Mouse (Mus musculus) heart, embryonic 12.5 days (tissue): ENCODE measurements at regions not wholly inside any gene's neighbourhood (a gene's known extent, or its start where the extent isn't known, plus 50 kb on each side); places are given as distances from the start of the nearest gene placed in this dataset.
A peak's percentile ranks its signal among the peaks of the same experiment; 100 is the strongest.

Source experiments
- ATAC-seq: fragments of 200-750 bp; cut with Nextera tagmentation; 2 replicates; pipeline ENCODE4 v1.8.0; 2017; ENCODE audit warnings: moderate TSS enrichment, moderate library complexity; ENCODE audit not compliant: insufficient number of reproducible peaks, low FRiP score
- H3K27ac ChIP-seq: fragments of 300-500 bp; sonication (generic); 2 replicates; pipeline ENCODE4 v1.5.1; 2016; ENCODE audit warnings: mild to moderate bottlenecking, moderate library complexity; ENCODE audit not compliant: poor library complexity, severe bottlenecking
- H3K27me3 ChIP-seq: fragments of 300-500 bp; sonication (generic); replicated peaks from 2 replicates; pipeline ENCODE4 v1.6.1; 2016; ENCODE audit warnings: mild to moderate bottlenecking, moderate library complexity
- H3K36me3 ChIP-seq: fragments of 300-500 bp; sonication (generic); 2 replicates; pipeline ENCODE4 v1.6.1; 2016; ENCODE audit warnings: mild to moderate bottlenecking, moderate library complexity
- H3K4me1 ChIP-seq: fragments of 300-500 bp; sonication (generic); replicated peaks from 2 replicates; pipeline ENCODE4 v1.6.1; 2016; ENCODE audit warnings: mild to moderate bottlenecking
- H3K4me2 ChIP-seq: fragments of 300-500 bp; sonication (generic); 2 replicates; pipeline ENCODE4 v1.6.1; 2016; ENCODE audit warnings: mild to moderate bottlenecking, moderate library complexity
- H3K4me3 ChIP-seq: fragments of 300-500 bp; sonication (generic); 2 replicates; pipeline ENCODE4 v1.5.1; 2016; ENCODE audit warnings: mild to moderate bottlenecking
- H3K9ac ChIP-seq: fragments of 300-500 bp; sonication (generic); 2 replicates; pipeline ENCODE4 v1.6.1; 2016; ENCODE audit warnings: mild to moderate bottlenecking, moderate library complexity
- H3K9me3 ChIP-seq: fragments of 300-500 bp; sonication (generic); replicated peaks from 2 replicates; pipeline ENCODE4 v1.6.1; 2016; ENCODE audit warnings: mild to moderate bottlenecking, moderate library complexity
- WGBS: fragments of 180-500 bp; shearing (Covaris S2); methylation state at CpG from one replicate; pipeline ENCODE4 v1.1.7; 2016; 5-methylcytosine and 5-hydroxymethylcytosine counted together

- Histone ChIP-seq H3K9ac (no peak overlapping the region), H3K9me3 (no peaks in the 10 kb centered on the region), H3K4me1 (no peaks in the 10 kb centered on the region), H3K4me2 (no peak overlapping the region), H3K4me3 (no peak overlapping the region), H3K27me3 (no peaks in the 10 kb centered on the region), H3K27ac (no peak overlapping the region), H3K36me3 (no peaks in the 10 kb centered on the region)
- no peak for ATAC-seq
- 77% methylated on average over 4 of the region's 4 CpGs for WGBS
These were observed 282.2 kb upstream of the Xrcc4 start for GRCm38 (mm10) chr13:90371415-90372150.

GRCm38 (mm10) chr13:90370746-90371414 lies 281.5 kb upstream of the Xrcc4 start:
- ATAC-seq: no peak
- Histone ChIP-seq H3K9me3 (no peaks in the 10 kb centered on the region), H3K4me3 (no peak overlapping the region), H3K27ac (no peak overlapping the region), H3K36me3 (no peaks in the 10 kb centered on the region), H3K4me2 (no peak overlapping the region), H3K9ac (no peak overlapping the region), H3K4me1 (no peaks in the 10 kb centered on the region), H3K27me3 (no peaks in the 10 kb centered on the region)
- WGBS: 72% methylated on average over 3 of the region's 3 CpGs

GRCm38 (mm10) chr13:90364518-90365027 lies 275.2 kb upstream of the Xrcc4 start:
- H3K27me3 ChIP-seq: no peaks in the 10 kb centered on the region
- peaks cover 12% of the 10 kb centered on the region for H3K4me1 ChIP-seq
- H3K4me3 ChIP-seq: no peak overlapping the region
- no peak overlapping the region for H3K4me2 ChIP-seq
- no peak for ATAC-seq
- no peaks in the 10 kb centered on the region for H3K36me3 ChIP-seq
- H3K27ac ChIP-seq: no peak overlapping the region
- H3K9me3 ChIP-seq: no peaks in the 10 kb centered on the region
- 70% methylated on average over 4 of the region's 4 CpGs for WGBS
- no peak overlapping the region for H3K9ac ChIP-seq

GRCm38 (mm10) chr13:90359861-90360601 lies 270.6 kb upstream of the Xrcc4 start:
- H3K9ac ChIP-seq: no peak overlapping the region
- peak overlapping the region; percentile 77 for H3K27ac ChIP-seq
- peak; percentile 69 for ATAC-seq
- 23% methylated on average over 10 of the region's 10 CpGs for WGBS
- peaks cover 18% of the 10 kb centered on the region for H3K4me1 ChIP-seq
- no peaks in the 10 kb centered on the region for H3K27me3 ChIP-seq
- H3K9me3 ChIP-seq: no peaks in the 10 kb centered on the region
- no peaks in the 10 kb centered on the region for H3K36me3 ChIP-seq
- H3K4me3 ChIP-seq: no peak overlapping the region
- peak overlapping the region; percentile 51 for H3K4me2 ChIP-seq

GRCm38 (mm10) chr13:90358149-90358548 lies 268.7 kb upstream of the Xrcc4 start:
- no peak overlapping the region for H3K9ac ChIP-seq
- H3K4me1 ChIP-seq: peaks cover 18% of the 10 kb centered on the region
- no peak for ATAC-seq
- H3K4me2 ChIP-seq: no peak overlapping the region
- WGBS: 74% methylated on average over 1 of the region's 1 CpGs
- no peaks in the 10 kb centered on the region for H3K9me3 ChIP-seq
- no peaks in the 10 kb centered on the region for H3K36me3 ChIP-seq
- no peak overlapping the region for H3K4me3 ChIP-seq
- no peak overlapping the region for H3K27ac ChIP-seq
- no peaks in the 10 kb centered on the region for H3K27me3 ChIP-seq

GRCm38 (mm10) chr13:90355602-90356001 lies 266.2 kb upstream of the Xrcc4 start:
- peaks cover 14% of the 10 kb centered on the region for H3K4me1 ChIP-seq
- no peak overlapping the region for H3K4me3 ChIP-seq
- H3K9ac ChIP-seq: no peak overlapping the region
- no peak overlapping the region for H3K27ac ChIP-seq
- WGBS: 85% methylated on average over 1 of the region's 1 CpGs
- no peak overlapping the region for H3K4me2 ChIP-seq
- no peaks in the 10 kb centered on the region for H3K36me3 ChIP-seq
- no peak for ATAC-seq
- no peaks in the 10 kb centered on the region for H3K27me3 ChIP-seq
- H3K9me3 ChIP-seq: no peaks in the 10 kb centered on the region

- peak; percentile 55; the same call in 1 of the 2 replicates for ATAC-seq
These were observed 253.4 kb upstream of the Xrcc4 start for GRCm38 (mm10) chr13:90342823-90343222.

GRCm38 (mm10) chr13:90341597-90342212 lies 252.3 kb upstream of the Xrcc4 start:
- Histone ChIP-seq H3K27me3 (no peaks in the 10 kb centered on the region), H3K9ac (no peak overlapping the region), H3K27ac (peak overlapping the region; percentile 51; the same call in 1 of the 2 replicates), H3K4me2 (no peak overlapping the region), H3K4me3 (no peak overlapping the region), H3K9me3 (no peaks in the 10 kb centered on the region), H3K36me3 (no peaks in the 10 kb centered on the region), H3K4me1 (peaks cover 6% of the 10 kb centered on the region)
- WGBS: 34% methylated on average over 8 of the region's 8 CpGs
- no peak for ATAC-seq

More at GRCm38 (mm10) chr13:90342823-90343222, 253.4 kb upstream of the Xrcc4 start:
- no peak overlapping the region for H3K9ac ChIP-seq
- no peak overlapping the region for H3K4me3 ChIP-seq
- no peak overlapping the region for H3K27ac ChIP-seq
- 40% methylated on average over 4 of the region's 4 CpGs for WGBS
- peaks cover 6% of the 10 kb centered on the region for H3K4me1 ChIP-seq
- H3K36me3 ChIP-seq: no peaks in the 10 kb centered on the region
- H3K9me3 ChIP-seq: no peaks in the 10 kb centered on the region
- no peak overlapping the region for H3K4me2 ChIP-seq
- H3K27me3 ChIP-seq: no peaks in the 10 kb centered on the region

- WGBS: 68% methylated on average over 2 of the region's 2 CpGs
- Histone ChIP-seq H3K4me2 (no peak overlapping the region), H3K4me1 (peaks cover 6% of the 10 kb centered on the region), H3K4me3 (no peak overlapping the region), H3K9ac (no peak overlapping the region), H3K9me3 (no peaks in the 10 kb centered on the region), H3K36me3 (no peaks in the 10 kb centered on the region), H3K27me3 (no peaks in the 10 kb centered on the region), H3K27ac (no peak overlapping the region)
- ATAC-seq: no peak
These were observed 251.3 kb upstream of the Xrcc4 start for GRCm38 (mm10) chr13:90340647-90341160.

GRCm38 (mm10) chr13:90337591-90337990 lies 248.2 kb upstream of the Xrcc4 start:
- no peaks in the 10 kb centered on the region for H3K9me3 ChIP-seq
- no peak overlapping the region for H3K27ac ChIP-seq
- peaks cover 4% of the 10 kb centered on the region for H3K4me1 ChIP-seq
- no peak for ATAC-seq
- H3K9ac ChIP-seq: no peak overlapping the region
- no peaks in the 10 kb centered on the region for H3K27me3 ChIP-seq
- no peak overlapping the region for H3K4me2 ChIP-seq
- H3K36me3 ChIP-seq: no peaks in the 10 kb centered on the region
- H3K4me3 ChIP-seq: no peak overlapping the region
- WGBS: 70% methylated on average over 1 of the region's 1 CpGs

GRCm38 (mm10) chr13:90335741-90336037 lies 246.3 kb upstream of the Xrcc4 start:
- Histone ChIP-seq H3K27ac (no peak overlapping the region), H3K36me3 (no peaks in the 10 kb centered on the region), H3K4me1 (no peaks in the 10 kb centered on the region), H3K4me3 (no peak overlapping the region), H3K4me2 (no peak overlapping the region), H3K9me3 (no peaks in the 10 kb centered on the region), H3K9ac (no peak overlapping the region), H3K27me3 (no peaks in the 10 kb centered on the region)
- 74% methylated on average over 3 of the region's 3 CpGs for WGBS
- no peak for ATAC-seq
